Mouse (Mus musculus) induced T-regulatory cell, adult 2 months (primary cell): ENCODE measurements around the gene Shank3.

Experiments
- DNase-seq: peaks from one replicate; pipeline ENCODE4 v3.0.0-alpha.2; 2012; ENCODE audit warnings: low read depth

The Shank3 gene

DNA sequence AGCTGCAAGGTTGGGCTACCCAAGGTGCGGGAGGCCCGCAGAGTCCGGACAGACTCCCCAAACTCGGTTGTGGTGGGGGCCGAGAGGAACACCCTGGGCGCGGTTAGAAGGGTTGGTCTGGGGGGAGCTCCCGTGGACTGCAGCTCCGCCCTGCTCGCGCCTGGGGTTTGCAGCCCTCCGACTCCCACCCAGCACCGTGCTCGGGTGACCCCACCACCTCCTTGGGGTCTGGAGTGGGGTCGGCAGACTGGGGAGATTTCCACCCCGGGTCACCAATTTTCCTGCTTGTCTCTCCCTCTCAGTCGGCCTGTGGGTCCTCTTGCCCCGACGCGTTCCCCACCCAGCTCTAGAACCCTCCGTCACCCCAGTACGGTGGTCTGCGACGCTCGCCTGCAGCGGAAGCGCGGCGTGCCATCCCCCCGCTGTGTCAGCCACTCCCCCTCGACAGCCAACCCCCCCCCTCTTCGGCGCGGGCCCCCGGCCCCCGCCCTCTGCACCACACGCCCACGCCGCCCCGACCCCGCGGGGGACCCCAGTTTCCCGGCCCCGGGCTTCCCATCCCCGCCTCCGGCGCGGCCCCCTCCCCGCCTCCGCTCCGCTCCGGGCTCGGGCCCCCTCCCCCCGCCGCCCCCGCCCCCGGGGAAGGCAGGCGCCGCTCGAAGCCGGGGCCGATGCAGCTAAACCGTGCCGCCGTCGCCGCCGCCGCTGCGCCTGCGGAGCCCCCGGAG, at the start of gene Shank3:
Shank3 (plus strand) TSS at position 663 of the 728 bp plus-strand sequence.
- DNase-seq: no peak

DNA sequence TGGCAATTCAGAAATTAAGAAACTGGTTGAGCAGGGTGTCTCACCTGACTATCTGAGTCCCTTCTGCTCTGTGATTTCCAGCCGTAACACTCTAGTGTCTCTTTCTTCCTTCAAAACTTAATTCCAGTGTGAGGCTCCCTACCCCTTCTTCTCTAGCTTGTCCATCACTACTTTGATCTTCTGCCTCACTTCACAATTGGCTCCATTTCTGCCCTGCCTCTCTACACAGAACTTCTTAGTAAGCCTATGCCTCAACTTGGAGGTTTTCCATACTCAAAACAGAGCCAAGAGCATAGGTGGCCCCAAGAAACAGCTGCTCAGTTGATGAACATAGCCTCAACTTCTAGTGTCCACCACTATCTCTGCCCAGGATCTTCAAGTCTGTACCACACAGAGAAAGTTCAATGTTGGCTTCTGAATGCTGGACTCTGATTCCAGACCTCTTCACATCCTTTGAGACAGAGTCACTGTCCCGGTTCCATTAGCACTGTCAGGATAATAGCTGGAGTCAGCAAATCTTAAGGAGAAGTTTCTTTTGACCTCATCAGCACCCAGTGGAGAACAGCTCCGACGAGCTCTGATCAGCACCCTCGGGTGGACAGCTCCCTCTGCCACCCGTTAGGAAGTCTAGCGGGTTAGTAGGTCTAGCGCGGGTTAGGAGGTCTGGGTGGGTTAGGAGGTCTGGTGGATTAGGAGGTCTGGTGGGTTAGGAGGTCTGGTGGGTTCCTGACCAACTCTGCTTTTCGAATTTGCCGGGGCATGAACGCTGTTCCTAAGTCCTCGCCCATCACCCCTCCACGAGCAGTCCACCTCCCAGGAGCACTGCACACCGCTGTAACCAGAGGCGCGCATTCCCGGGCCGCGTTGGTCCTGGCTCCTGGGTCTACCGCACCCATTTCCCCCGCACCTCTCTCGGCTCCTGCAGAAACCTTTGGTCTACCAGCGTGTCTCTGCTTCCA, 46.2 kb upstream of the Shank3 start:
- peak; percentile 70 for DNase-seq

DNA sequence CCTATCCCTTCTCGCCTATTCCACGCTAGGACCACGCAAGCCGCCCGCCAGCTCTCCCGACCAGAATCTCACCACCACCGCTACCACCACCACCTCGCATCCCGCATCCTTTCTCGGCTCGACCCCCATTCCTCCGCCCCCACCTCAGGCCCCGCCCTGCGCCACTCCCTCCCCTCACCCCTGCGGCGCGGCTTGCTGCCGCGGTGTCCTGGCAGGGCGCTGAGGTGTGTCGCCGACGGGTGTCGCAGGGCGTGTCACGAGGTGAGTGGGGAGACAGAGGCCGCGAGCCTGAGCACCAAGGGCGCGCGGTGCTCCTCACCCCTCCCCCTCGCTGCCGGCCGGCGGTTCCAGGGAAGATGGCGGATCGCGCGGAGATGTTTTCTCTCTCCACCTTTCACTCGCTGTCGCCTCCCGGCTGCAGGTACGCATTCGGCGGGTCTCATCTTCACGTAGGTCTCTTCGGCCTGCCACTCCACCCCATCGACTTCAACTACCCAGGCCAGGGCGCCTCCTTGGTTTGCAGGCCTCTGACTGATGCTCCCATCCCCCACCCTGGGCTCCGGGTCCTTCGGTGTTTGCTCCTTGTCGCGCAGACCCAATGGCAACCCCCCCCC, 45.5 kb upstream of the Shank3 start, which contains the start of gene Mapk8ip2:
Mapk8ip2 (plus strand) TSS at position 49 of the 614 bp plus-strand sequence.
- peak; percentile 13 for DNase-seq

DNA sequence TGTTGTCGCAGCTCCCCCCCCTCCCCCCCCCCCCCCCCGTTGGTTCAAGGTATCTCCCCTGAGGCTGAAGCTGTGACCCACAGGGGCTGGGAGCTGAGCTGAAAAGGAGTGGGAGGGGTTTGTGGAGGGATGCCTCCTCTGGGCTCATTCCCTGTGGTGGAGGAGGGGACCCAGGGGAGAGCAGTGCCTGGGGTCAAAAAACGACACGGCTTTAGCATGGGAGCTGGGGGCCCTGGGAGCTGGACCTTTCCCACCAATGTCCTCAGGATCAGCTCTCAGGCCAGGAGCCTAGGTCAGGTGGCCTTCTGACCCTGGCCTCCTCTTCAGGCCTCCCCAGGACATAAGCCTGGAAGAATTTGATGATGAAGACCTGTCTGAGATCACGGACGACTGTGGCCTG, 44.6 kb upstream of the Shank3 start:
- no peak for DNase-seq

DNA sequence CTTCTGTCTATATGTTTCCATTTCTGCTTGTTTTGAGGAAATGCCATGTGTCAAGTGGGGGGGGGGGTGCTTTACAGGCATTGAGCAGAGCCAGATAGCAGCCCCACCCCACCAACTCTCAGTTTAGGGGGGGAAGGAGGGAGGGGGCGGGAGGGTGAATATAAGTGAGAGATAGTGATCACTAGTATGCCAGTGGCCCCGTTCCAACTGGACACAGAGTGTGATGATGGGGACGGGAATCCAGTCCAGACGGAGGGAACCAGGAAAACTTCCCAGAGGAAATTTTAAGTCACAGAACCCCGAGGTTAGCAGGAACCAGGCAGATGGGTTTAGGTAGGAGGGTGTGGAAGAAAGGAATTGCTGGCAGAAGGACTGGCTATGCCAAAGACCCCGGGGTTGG, 43.8 kb upstream of the Shank3 start:
- no peak for DNase-seq

DNA sequence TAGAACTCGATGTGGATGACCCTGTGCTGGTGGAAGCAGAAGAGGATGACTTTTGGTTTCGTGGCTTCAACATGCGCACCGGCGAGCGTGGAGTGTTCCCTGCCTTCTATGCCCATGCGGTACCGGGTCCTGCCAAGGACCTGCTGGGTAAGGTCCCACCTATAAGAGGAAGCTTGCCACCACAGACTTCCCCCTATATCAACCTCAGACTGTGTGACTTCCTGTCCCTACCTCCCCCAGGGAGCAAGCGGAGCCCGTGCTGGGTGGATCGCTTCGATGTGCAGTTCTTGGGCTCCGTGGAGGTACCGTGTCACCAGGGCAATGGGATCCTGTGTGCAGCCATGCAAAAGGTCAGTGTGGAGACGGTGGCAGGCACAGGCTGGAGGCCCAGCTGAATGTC, 40.5 kb upstream of the Shank3 start:
- peak; percentile 17 for DNase-seq

DNA sequence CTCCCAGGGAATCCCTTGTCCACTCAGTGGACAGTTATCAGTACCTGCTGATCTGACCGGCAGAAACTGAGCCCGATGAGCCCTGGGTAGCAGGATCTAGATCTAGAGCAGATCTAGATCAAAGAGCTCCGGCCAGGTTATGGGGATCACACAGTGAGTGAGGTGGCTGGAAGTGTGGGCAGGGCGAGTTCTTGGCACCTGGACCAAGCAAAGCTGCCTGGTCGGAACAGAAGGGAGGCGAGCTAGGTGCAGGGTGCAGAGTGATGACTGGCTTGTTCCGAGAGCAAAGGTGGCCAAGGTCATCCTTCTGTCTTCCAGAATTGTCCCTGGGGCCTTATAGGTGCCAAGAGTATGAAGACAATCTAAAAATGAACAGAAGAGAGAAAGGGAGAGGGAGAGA, 39.6 kb upstream of the Shank3 start:
- DNase-seq: no peak

DNA sequence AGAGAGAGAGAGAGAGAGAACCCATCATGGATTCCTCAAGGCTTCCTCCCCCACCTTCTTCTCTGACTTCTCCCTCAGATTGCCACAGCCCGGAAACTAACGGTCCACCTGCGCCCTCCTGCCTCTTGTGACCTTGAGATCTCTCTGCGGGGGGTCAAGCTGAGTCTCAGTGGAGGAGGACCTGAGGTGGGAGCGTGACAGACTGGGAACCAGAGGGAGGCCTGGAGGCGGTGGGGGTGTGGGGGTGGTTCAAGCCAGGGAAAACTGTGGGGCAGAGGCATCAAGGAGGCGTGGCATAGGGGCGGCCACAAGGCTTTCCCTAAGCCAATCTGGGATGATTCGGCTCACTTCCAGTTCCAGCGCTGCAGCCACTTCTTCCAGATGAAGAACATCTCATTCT, 39.1 kb upstream of the Shank3 start:
- no peak for DNase-seq

DNA sequence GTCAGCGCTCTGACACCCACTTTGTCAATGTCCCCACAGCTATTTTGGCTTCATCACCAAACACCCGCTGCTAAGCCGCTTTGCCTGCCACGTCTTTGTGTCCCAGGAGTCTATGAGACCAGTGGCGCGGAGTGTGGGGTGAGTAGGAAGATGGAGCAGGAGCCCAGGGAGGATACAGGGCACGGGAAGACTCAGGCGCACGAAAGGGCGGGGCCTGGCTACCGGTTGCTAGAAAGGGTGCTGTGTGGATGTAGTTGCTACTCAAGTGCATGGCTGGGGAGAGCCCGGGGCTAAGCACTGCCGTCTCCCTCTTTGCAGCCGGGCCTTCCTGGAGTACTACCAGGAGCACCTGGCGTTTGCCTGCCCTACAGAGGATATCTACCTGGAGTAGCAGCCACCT, 38.1 kb upstream of the Shank3 start:
- DNase-seq: no peak

DNA sequence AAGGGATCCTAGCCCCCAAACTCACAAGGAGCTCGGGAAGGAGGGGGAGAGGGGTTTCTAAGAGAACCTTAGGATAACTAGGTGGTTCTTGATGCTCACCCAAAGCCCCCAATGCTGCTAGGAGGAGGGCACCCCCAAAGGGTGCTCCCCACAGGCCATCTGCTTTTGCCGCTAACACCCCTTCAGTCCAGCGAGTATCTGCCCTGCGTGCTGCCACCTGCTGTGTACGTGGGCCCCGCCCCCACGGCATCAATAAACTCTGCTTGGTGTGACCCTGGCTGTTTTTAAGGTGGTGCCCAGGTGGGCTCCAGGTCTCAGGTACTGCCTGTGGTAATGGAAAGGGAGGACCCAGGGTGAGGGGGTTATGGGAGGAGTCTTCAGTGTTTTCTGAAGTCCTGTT, 37.2 kb upstream of the Shank3 start:
- DNase-seq: no peak

DNA sequence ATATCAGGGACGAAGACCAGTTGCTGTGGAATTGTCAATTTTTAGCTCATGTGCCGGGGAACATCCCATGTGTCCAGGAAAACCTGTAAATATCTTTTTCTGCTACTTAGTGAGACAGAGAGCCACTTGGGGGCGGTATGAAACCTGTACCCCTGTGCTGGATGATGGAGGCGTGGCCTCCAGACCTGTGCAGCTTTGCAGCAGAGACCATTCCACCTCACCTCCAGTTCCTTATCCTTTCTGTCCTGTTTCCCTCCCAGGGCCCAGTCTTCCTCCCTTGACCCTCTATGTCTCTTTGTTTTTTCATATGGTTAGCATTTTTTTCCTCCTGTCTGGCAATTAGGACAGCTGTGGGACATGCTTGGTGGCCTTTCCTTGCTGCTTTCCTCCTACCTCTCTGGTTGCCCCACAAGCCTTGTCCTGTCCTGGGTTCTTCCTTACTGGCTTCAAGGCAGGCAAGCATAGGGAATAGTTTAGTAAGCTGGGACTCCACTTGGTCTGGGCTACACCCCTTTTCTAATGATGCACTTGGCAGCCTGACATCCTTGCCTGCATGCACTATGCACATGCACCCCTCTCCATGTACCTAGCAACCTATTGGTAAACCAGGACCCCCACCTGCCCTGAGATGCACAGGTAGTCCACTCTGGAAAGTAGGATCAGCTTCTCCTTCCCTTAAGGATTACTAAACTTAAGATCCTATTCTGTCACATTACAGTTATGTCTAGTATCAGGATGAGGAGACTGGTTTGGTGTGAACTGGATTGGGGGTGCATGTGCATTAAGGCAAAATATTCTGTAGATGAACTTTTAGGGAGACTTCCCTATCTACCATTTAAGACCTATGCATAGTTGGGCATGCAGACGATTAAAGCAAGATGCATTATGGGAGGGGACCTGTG, 35.8 kb upstream of the Shank3 start:
- no peak for DNase-seq

DNA sequence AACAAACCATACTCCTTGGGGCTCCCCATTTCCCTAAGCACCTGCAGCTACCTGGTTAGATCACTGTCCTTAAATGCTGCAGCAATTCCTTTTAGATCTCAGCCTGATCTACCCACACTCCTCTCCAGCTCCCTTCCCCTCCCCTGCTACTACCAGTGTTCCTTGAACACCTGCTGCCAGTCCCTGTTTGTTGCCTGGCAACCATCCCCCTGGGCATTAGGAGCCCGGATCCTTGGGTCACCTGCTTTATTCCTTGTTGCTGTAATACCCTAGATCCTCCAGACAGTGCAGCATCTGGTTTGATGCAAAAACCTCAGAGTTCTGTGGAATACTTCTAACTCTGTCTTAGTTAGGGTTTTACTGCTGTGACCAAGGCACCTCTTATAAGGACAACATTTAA, 34.4 kb upstream of the Shank3 start:
- DNase-seq: no peak

DNA sequence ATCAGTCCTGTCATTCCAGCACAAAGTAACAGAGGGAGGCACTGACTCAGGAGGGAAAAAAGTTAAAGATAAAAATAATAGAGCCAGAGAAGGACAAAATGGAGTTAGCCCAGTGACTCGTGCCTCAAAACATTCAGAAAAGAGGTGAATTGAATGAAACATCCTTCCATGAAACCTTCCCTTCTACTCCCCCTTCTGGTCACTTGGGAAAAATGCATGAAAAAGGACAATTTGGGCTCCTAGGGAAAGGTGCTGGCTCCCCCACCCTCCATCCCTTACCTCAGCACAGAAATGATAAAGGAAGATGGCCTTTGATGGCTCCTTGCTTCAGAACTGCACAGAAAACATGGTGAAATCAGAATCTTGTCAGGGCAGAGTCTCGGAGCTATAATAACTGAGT, 30.8 kb upstream of the Shank3 start:
- DNase-seq: peak; percentile 57

DNA sequence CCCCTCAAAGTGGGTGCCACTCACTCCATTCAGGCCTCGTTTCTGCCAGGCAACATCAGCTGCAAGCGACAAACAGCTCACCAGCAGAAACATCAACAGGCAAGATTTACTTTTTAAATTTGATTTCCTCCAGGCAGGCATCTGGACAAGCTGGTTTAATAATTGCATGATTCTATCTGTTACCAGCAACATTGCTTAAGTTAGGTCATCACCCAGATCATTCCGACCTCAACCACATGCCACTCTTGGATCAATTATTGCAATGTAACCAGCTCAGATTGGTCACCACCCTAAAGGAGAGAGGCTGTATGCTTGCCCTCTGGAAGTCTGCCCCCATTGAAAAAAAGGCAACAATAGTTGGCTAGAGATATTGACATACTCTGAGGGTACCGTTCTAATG, 27.9 kb upstream of the Shank3 start:
- DNase-seq: no peak

DNA sequence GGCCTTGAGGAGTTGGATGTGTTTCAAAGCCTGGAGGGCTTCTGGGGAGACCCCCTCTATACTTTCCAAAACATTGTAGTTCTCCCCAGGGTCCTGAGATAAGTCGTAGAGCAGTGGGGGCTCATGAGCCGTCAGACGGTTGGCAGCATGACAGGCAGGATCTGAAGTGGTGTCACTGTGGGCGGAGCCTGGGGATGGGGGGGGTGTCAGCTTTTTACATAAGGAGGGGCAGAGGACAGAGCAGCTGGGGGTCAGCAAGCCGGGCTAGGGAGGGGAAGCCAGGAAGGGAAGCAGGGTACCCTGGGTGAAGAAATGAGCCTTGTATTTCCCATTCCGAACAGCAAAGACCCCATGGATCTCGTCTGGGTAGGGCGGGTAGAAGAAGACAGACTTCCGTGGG, 26.1 kb upstream of the Shank3 start:
- no peak for DNase-seq

DNA sequence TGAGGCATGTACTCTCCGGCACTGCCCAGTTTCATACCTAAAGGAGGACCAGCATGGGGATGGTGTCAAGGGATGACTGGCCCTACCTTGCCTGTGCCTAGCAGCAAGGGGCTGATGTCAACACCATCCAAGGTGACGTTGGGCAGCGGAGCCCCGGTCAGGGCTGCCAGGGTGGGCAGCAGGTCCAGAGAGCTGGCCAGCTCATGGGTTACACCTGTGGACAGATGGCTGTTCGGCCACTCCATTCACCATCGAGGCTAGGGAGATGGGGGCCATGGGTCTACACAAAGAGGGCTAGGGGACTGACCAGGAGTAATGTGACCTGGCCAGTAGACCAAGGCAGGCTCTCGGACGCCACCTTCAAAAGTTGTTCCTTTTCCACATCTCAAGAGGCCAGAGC, 25.5 kb upstream of the Shank3 start:
- no peak for DNase-seq

DNA sequence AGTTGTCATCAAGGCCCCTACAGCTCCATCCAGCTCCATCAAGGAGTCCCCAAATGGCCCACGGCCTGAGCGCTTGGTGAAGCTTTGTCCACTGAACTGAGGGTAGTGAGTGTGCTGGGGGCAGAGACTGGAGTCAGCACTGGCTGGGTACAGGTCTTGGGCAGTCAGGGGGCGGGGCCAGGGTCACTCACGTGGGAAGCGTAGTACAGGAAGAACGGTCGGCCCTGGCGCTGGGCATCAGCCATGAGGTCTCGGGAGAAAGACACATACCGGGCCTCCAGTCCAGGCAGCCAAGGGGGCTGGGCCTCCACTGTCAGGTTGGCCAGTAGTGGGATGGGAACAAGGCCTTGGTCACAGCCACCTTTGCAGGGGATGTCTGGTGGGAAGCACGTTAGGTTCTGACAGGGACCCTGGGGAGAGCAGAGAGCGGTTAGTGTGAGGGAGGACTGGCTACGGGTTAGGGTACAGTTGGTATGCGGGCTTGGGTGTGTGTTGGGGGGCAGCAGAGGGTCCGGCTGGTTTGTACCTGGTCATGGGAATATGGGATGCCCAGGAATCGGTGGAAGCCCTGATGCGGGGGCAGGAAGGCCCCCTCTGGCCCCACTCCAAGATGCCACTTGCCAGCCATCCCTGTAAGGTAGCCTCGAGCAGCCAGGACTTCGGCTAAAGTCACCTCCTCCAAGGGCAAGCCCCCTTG, 24.7 kb upstream of the Shank3 start:
- no peak for DNase-seq

DNA sequence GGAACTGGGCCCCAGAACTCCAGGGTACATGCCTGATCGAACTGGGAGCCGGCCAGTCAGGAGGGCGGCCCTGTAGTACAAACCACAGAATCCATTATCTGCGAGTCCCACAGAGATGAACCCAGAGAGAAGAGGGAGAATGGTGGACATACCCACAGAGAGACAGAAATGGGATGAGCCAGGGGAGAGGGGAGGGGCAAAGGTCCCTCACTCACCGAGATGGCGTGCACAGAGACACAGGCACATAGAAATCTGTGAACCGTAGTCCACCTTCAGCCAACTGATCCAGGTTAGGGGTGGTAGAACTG, 24.2 kb upstream of the Shank3 start:
- no peak for DNase-seq

DNA sequence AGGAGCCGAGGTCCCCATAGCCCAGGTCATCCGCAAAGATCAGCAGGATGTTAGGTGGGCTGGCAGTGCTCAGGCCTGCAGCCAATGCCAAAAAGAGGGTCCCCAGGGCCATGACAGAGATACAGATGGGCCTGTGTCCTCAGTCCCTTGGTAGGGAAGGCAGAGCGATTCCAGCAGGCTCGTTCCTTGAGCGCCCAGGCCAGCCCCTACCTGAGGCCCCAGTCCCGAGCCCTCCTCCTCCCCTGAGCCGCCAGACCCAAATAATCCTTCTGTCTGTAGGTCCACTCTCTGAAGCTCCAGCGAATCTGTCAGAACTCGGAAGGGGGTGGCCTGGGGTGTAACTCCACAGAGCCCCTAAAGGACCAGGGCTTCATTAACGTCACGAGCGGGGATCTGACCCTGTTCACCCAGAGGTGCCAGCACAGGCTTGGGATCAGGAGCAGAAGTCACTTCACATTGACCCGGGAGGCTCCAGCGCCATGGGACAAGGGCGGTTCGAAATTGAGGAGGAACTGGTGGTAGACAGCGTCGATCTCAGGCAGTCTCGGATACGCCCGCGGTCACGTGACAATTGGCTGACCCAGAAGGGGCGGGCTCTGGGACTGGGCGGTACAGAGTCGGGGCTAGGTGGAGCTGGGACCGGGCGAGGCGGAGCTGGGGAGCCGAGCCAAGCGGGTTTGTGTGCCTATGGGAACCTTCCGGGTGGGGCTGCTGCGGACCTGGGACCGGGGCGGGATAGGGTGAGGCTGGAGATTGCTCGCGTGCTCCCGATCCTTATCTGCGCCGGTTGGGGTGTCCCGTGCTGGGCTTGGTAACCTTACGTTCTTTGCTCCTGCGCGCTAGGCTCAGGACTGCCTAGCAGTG, 23.6 kb upstream of the Shank3 start:
- DNase-seq: peak; percentile 95

DNA sequence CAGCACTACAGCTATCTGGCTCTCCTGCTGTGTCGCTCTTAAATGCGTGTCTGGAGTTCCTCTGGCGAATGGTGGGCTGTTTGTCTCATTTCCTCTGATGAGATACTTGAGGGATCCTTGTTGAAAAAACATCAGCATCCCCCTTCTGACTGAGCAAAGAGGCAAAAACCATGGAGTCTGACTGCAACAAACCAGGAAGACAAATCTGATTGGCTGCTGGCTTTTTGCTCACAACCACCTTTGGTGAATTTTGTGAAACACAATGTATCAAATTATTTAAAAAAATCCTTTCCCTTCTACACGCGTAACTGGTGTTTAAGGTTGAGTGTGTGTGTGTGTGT, 23.0 kb upstream of the Shank3 start:
- DNase-seq: no peak
